Mouse (Mus musculus) CH12.LX (cell line): ENCODE data around the gene Sult2a8. TPM values are rescaled to one million over a fixed set of nuclear protein-coding genes. Genes with fewer than 3 reads are reported as not detected.

Experiments
- DNase-seq: peaks from one replicate; pipeline ENCODE4 v3.0.0-alpha.2; 2013; ENCODE audit errors: extremely low read depth
- H3K27ac ChIP-seq: 2 replicates; pipeline ENCODE4 v1.5.1; 2012; ENCODE audit warnings: low read depth, mild to moderate bottlenecking, control low read depth, moderate library complexity; ENCODE audit not compliant: insufficient read depth
- H3K27me3 ChIP-seq: replicated peaks from 2 replicates; pipeline ENCODE3; 2012; ENCODE audit warnings: inconsistent platforms
- H3K36me3 ChIP-seq, 2 experiments: replicated peaks in 1 of 2; 2 replicates each; pipeline versions ENCODE3 to v1.6.1; 2012; ENCODE audit warnings: inconsistent platforms in 1 of 2, low read length in 1 of 2, mild to moderate bottlenecking in 1 of 2, mixed read lengths in 1 of 2, moderate library complexity in 1 of 2; ENCODE audit not compliant: control insufficient read depth in 1 of 2, insufficient read depth in 1 of 2
- H3K4me1 ChIP-seq, 2 experiments: 2 replicates each; pipeline ENCODE4 v1.6.1; 2012; ENCODE audit warnings: inconsistent platforms in 1 of 2, moderate library complexity in 1 of 2; ENCODE audit not compliant: insufficient read depth in 2 of 2, control insufficient read depth in 1 of 2
- H3K4me2 ChIP-seq: 2 replicates; pipeline ENCODE4 v1.6.1; 2012; ENCODE audit warnings: low read depth, mild to moderate bottlenecking, control low read depth; ENCODE audit not compliant: poor library complexity, insufficient read depth, severe bottlenecking
- H3K4me3 ChIP-seq, 3 experiments: fragments of 150-350 bp in 1 of 3; sonication (generic) in 1 of 3; replicated peaks in 1 of 3; 2 replicates each; pipeline versions ENCODE3 to v1.5.1; 2011 to 2012; ENCODE audit warnings: low read depth in 2 of 3, low read length in 2 of 3, mild to moderate bottlenecking in 2 of 3, moderate library complexity in 2 of 3, control low read depth in 1 of 3, improper control_type of control experiment in 1 of 3, inconsistent platforms in 1 of 3, mixed read lengths in 1 of 3; ENCODE audit not compliant: poor library complexity in 1 of 3
- H3K79me2 ChIP-seq: replicated peaks from 2 replicates; pipeline ENCODE4 v1.6.1; 2012; ENCODE audit warnings: mild to moderate bottlenecking, moderate library complexity; ENCODE audit not compliant: control insufficient read depth, poor library complexity, insufficient read depth, severe bottlenecking; ENCODE audit errors: extremely low read depth
- H3K9ac ChIP-seq: 2 replicates; pipeline ENCODE4 v1.6.1; 2012; ENCODE audit warnings: low read depth, mild to moderate bottlenecking, control low read depth, moderate library complexity; ENCODE audit not compliant: insufficient read depth
- H3K9me3 ChIP-seq: replicated peaks from 2 replicates; pipeline ENCODE3; 2012; ENCODE audit warnings: low read length, inconsistent platforms, mixed read lengths
- BHLHE40 ChIP-seq: IDR thresholded peaks from 2 replicates; pipeline ENCODE4 v1.6.1; 2011; ENCODE audit warnings: mild to moderate bottlenecking, low read depth, low read length, improper control_type of control experiment
- E2F4 ChIP-seq: IDR thresholded peaks from 2 replicates; pipeline ENCODE4 v1.6.1; 2011; ENCODE audit warnings: low read depth, low read length, improper control_type of control experiment; ENCODE audit not compliant: insufficient replicate concordance
- ELF1 ChIP-seq: IDR thresholded peaks from 2 replicates; pipeline ENCODE4 v1.6.1; 2014; ENCODE audit warnings: low read depth, mild to moderate bottlenecking, inconsistent platforms, low read length, improper control_type of control experiment
- ETS1 ChIP-seq: conservative IDR thresholded peaks from 2 replicates; pipeline ENCODE4 v1.6.1; 2012; ENCODE audit warnings: low read depth, mild to moderate bottlenecking, inconsistent platforms, low read length, improper control_type of control experiment, moderate library complexity
- IRF4 ChIP-seq: IDR thresholded peaks from 2 replicates; pipeline ENCODE4 v1.6.1; 2014; ENCODE audit warnings: low read depth, mild to moderate bottlenecking, inconsistent platforms, low read length, improper control_type of control experiment
- JUN ChIP-seq: IDR thresholded peaks from 2 replicates; pipeline ENCODE4 v1.6.1; 2011; ENCODE audit warnings: low read depth, mild to moderate bottlenecking, low read length, improper control_type of control experiment, moderate library complexity; ENCODE audit not compliant: insufficient read depth
- KAT2A ChIP-seq: IDR thresholded peaks from 2 replicates; pipeline ENCODE4 v1.6.1; 2012; ENCODE audit warnings: low read length, improper control_type of control experiment, inconsistent platforms; ENCODE audit not compliant: insufficient replicate concordance
- MAZ ChIP-seq: IDR thresholded peaks from 2 replicates; pipeline ENCODE4 v1.6.1; 2012; ENCODE audit warnings: low read depth, mild to moderate bottlenecking, inconsistent platforms, low read length, improper control_type of control experiment, moderate library complexity
- MEF2A ChIP-seq: IDR thresholded peaks from 2 replicates; pipeline ENCODE4 v1.6.1; 2014; ENCODE audit warnings: low read depth, mild to moderate bottlenecking, inconsistent platforms, low read length, improper control_type of control experiment, borderline replicate concordance
- MXI1 ChIP-seq: IDR thresholded peaks from 2 replicates; pipeline ENCODE4 v1.6.1; 2011; ENCODE audit warnings: mild to moderate bottlenecking, low read depth, low read length, improper control_type of control experiment
- MYC ChIP-seq: IDR thresholded peaks from 2 replicates; pipeline ENCODE4 v1.6.1; 2011; ENCODE audit warnings: low read depth, mild to moderate bottlenecking, improper control_type of control experiment, low read length
- POLR2A ChIP-seq: IDR thresholded peaks from 2 replicates; pipeline ENCODE4 v1.6.1; 2011; ENCODE audit warnings: low read depth, mild to moderate bottlenecking, improper control_type of control experiment, low read length
- POLR2AphosphoS2 ChIP-seq: IDR thresholded peaks from 2 replicates; pipeline ENCODE4 v1.6.1; 2011; ENCODE audit warnings: low read depth, low read length, improper control_type of control experiment
- RAD21 ChIP-seq: IDR thresholded peaks from 2 replicates; pipeline ENCODE4 v1.6.1; 2011; ENCODE audit warnings: low read depth, mild to moderate bottlenecking, low read length, improper control_type of control experiment, moderate library complexity
- SMC3 ChIP-seq: IDR thresholded peaks from 2 replicates; pipeline ENCODE4 v1.6.1; 2011; ENCODE audit warnings: low read depth, low read length, improper control_type of control experiment
- TCF12 ChIP-seq: IDR thresholded peaks from 2 replicates; pipeline ENCODE4 v1.6.1; 2014; ENCODE audit warnings: low read depth, mild to moderate bottlenecking, inconsistent platforms, low read length, improper control_type of control experiment
- UBTF ChIP-seq: IDR thresholded peaks from 2 replicates; pipeline ENCODE4 v1.6.1; 2012; ENCODE audit warnings: low read depth, mild to moderate bottlenecking, inconsistent platforms, low read length, improper control_type of control experiment, moderate library complexity
- USF1 ChIP-seq: IDR thresholded peaks from 2 replicates; pipeline ENCODE4 v1.6.1; 2014; ENCODE audit warnings: low read depth, mild to moderate bottlenecking, inconsistent platforms, low read length, improper control_type of control experiment
- USF2 ChIP-seq: conservative IDR thresholded peaks from 2 replicates; pipeline ENCODE4 v1.6.1; 2011; ENCODE audit warnings: low read depth, low read length, improper control_type of control experiment
- ZMIZ1 ChIP-seq: IDR thresholded peaks from 2 replicates; pipeline ENCODE4 v1.6.1; 2012; ENCODE audit warnings: low read depth, mild to moderate bottlenecking, inconsistent platforms, low read length, improper control_type of control experiment
- dilution Hi-C: fragments of 300-500 bp; cut with MboI; formaldehyde crosslinking; loops from 2 replicates; pipeline ENCODE4 v1.14.3; 2020; ENCODE audit warnings: low sequenced_read_pairs; ENCODE audit not compliant: extremely low pct_unique_long_range_greater_than_20kb, extremely low pct_ligation_motif_present
- in situ Hi-C: fragments of 300-500 bp; cut with MboI; formaldehyde crosslinking; loops from 3 replicates; pipeline ENCODE4 v1.14.3; 2019; ENCODE audit warnings: low sequenced_read_pairs, low pct_ligation_motif_present, low pct_unique_long_range_greater_than_20kb, mixed read lengths
- polyA plus RNA-seq: library from polyadenylated mRNA; unstranded; fragments of >175 nt; gene quantifications from 2 replicates; pipeline ENCODE4 v1.2.1, GENCODE M21; 2012; ENCODE audit warnings: low read depth; ENCODE audit not compliant: insufficient read length
- total RNA-seq, 2 experiments: library from RNA; depleted of rRNA; stranded (reverse); fragments of 300-350 nt in 1 of 2; fragments of >200 nt in 1 of 2; gene quantifications; 2 replicates each; pipeline ENCODE4 v1.2.3; 2012 to 2014

Sult2a8 gene
- not detected in 2 replicates for total RNA-seq (2012; rRNA removed)
- total RNA-seq (2014; rRNA removed): not detected in 2 replicates
- not detected in 2 replicates for polyA plus RNA-seq

DNA sequence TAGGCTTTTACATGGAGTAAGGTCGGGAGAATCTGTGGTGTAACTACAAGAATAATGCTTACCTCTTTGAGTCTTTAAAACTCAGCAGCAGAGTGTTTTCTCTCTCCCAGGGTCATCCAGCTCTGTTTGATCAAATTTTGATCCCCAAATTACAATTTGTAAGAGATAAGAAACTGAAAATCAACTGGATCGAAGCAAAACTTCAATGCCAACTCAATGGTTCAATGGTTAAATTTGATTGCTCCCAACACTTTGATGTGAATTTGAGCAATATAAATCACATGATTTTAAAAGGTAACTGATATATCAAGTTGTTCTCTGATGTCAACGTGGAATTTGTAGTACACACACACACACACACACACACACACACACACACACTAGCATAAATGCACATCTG lies at the start of gene Sult2a8:
Gene Sult2a8, minus strand, starts transcription at position 236 of the 400 bp plus-strand sequence.
- no peaks in the 10 kb centered on the region for H3K79me2 ChIP-seq
- H3K36me3 ChIP-seq: no peaks in the 10 kb centered on the region
- H3K4me1 ChIP-seq: no peaks in the 10 kb centered on the region
- no peak within 1 kb of the TSS for H3K9ac ChIP-seq
- peaks cover 11% of the 10 kb centered on the region for H3K9me3 ChIP-seq
- no peak for DNase-seq
- dilution Hi-C loops (no loop called here), in situ Hi-C loops (no loop called here)
- TF ChIP-seq ZMIZ1 (no peak), BHLHE40 (no peak), USF1 (no peak), E2F4 (no peak), SMC3 (no peak), ETS1 (no peak), MYC (no peak), USF2 (no peak), POLR2A (no peak), KAT2A (no peak), RAD21 (no peak), IRF4 (no peak), POLR2AphosphoS2 (no peak), MAZ (no peak), JUN (no peak), MXI1 (no peak), ELF1 (no peak), TCF12 (no peak)
- H3K27ac ChIP-seq: no peak within 1 kb of the TSS
- H3K4me3 ChIP-seq: no peak within 1 kb of the TSS
- H3K4me2 ChIP-seq: no peak within 1 kb of the TSS
- no peaks in the 10 kb centered on the region for H3K27me3 ChIP-seq

DNA sequence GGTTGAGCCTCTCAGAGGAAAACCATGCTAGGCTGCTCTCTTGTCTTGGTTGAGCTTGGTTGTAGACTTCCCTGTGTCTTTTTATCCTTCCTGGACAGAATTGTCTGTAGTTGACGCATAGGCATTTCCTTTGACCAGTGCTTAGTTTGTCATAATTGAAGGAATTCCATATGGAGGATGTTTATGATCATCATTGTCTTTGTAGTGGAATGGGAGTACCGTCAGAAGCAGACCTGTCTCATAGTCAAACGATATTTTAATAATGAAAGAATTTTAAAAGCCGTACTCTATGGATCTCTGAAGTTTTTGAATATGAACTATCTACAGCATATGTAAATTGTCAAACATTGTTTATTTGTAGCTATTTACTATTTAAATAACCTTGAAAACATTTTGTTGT lies 47.6 kb upstream of the Sult2a8 start, which contains the start of gene Sult2a7:
Gene Sult2a7, minus strand, starts transcription at position 101 of the 400 bp plus-strand sequence.
- Histone ChIP-seq H3K79me2 (no peaks in the 10 kb centered on the region), H3K27ac (no peak within 1 kb of the TSS), H3K9me3 (peaks cover 20% of the 10 kb centered on the region), H3K4me3 (no peak within 1 kb of the TSS), H3K4me2 (no peak within 1 kb of the TSS), H3K4me1 (no peaks in the 10 kb centered on the region)
- no peak for DNase-seq
- dilution Hi-C loops: no loop called here
- in situ Hi-C loops: no loop called here
- no peak for TF ChIP-seq UBTF
- TF ChIP-seq MEF2A: no peak
- TF ChIP-seq TCF12: no peak
- TF ChIP-seq, all 38 proteins: peak for 0
- H3K36me3 ChIP-seq: no peaks in the 10 kb centered on the region
- H3K9ac ChIP-seq: no peak within 1 kb of the TSS
- no peaks in the 10 kb centered on the region for H3K27me3 ChIP-seq
